Mouse (Mus musculus) ovary, postnatal 36 days (tissue): ENCODE results near the gene Mtch1.
"Not testable (repeated sequence)": the region's sequence is repeated elsewhere in the genome, so short reads cannot be mapped to it uniquely, and the experiment has no call there.

Experiments
- DNase-seq: peaks from one replicate; pipeline ENCODE4 v3.0.0; 2022; ENCODE audit warnings: low spot score, mixed read lengths

The Mtch1 gene

DNA sequence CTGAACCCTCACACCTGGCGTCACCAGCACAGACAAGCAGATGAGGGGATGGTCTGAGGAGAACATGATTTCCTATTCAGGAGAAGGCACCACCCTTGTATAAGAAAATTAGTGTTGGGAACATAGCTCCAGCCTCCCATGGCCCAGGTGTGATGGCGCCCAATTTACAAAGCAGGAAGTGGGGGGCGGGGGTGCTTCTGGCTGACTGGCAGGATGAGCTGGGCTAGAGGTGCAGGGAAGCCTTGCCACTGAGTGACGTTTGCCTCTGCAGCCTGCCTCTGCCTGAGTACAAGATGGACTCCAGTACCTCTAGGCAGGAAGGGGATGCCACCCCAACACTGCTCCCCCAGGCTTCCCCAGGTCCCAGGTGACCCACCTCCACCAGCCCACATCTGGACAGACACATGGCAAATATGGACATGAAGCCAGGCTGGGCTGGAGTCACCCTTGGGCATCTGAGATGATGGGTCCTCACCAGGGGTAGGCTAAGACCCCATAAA is 15.5 kb downstream of the Mtch1 start:
- DNase-seq = no peak

DNA sequence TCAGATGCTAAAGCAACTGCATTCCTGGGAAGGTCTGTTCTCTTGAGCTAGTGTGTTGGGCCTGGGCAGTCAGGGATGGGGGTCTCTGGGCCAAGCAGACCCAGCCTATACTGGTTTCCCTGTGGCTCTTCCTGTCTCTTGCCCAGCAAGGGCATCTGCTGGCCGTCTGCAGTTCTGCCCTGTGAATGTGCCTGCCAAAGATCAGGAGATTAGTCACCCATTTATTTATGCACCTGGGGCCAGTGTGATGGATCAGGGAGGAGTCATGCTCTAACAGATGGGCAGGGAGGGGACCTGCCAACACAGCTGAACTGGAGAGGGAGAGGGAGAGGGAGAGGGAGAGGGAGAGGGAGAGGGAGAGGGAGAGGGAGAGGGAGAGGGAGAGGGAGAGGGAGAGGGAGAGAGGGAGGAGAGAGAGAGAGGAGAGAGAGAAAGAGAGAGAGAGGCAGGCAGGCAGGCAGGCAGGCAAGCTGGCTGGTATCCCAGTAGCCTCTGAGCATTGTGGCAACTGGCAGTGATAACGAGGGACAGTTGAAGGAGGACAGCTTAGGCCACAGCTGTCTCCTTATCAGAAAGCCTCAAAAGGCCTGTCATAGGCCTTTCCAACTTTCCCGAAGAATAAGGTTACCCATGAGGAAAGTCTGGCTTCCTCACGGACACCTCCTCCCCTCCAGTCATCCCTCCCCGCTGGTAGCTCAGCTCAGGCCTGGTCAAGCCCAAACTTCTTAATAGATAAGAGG is 16.9 kb downstream of the Mtch1 start:
- DNase-seq = no peak

DNA sequence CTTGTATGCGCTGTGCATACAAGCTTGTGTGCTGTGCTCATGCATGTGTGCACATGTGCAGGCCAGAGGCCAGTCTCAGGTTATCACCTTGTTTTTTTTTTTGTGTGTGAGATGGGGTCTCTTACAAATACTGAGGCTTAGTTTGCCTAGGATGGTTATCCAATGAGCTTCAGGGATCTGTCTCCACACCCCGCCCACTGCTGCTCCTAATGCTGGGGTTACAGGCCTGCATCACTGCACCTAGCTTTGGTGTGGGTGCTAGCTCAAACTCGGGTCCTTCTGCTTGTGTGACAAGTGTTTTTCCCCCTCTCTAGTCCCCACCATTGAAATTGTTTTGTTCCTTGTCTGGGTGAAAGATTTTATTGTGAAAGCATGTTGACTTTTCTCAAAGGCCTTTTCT is 17.5 kb downstream of the Mtch1 start:
- no peak for DNase-seq

DNA sequence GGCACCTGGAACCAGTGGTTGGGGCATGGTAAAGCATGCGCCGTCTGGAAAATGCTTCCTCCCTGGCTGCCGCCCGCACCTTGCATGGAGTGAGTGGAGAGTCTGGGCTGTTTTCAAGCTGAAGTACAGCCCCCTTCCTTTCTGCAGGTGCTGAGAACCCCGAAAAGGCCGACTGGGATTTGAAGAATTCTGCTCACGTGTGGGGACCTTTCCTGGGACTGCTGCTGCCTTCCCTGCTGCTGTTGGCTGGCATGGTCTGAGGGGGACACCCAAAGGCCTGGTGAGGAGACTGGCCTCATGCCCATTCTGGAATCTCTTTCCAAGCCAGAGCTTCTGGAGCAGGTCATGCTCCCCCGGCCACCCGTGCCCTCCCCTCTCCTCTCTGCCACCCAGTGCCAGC is 20.0 kb downstream of the Mtch1 start:
- DNase-seq = no peak

DNA sequence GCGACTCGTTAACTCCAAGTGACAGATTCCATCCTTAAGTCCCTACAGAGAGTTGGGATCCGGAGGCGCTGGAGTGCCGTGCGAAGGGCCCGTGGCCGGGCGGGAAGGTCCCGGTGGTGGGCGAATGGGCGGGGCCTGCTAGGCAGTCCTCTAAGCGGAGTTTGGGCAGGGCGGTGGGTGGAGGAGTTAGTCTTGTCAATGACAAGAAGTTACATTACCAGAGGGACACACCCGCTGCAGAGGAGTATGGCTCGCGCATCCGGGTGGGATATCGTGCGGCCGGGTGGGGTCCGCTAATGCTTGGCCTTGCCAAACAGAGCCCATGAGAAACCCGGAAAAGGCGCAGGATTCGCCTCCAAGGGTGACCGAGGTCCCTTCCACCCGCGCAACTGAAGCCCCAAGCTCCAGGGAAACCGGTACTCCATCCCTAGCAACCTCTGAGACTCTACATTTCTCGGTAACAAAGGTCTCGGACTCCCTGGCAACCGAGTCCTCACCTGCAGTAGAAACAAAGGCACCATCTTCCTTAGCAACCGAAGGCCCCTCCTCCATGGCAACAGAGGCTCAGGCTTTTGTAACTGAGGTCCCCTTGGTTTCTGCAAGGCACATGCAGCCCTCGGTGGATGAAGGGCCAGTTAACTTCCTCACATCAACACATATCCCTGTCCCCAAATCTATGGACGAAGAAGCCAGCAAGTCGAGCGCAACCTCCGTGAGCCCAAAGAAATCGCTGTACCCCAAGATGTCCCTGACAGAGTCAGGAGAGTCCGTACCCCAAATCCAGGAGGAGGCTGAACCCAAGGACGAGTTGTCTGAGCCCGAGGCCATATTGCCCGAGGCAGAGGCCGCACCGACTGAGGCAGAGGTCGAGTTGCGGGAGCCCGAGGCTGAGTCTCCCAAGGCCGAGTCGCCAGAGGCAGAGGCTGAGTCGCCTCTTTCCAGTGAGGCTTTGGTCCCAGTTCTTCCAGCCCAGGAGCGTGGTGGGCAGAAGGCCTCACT is 20.9 kb downstream of the Mtch1 start:
- no peak for DNase-seq

DNA sequence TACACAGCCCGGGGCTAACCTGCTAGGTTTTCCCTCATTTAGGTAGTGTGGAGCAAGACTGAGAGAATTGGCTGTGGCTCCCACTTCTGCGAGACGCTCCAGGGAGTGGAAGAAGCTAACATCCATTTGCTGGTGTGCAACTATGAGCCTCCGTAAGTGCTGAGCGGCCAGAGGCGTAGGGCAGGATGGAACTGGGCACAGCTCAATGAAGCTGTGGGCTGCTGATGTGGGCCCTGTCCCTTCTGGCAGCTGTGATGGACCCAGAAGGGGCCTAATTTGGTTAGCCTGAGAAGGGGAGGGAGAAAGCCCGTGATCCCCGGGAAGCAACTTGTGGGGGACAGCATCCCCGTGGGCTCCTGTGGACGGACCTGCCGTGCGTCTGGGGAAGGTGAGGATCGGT is 21.9 kb downstream of the Mtch1 start:
- no peak for DNase-seq

DNA sequence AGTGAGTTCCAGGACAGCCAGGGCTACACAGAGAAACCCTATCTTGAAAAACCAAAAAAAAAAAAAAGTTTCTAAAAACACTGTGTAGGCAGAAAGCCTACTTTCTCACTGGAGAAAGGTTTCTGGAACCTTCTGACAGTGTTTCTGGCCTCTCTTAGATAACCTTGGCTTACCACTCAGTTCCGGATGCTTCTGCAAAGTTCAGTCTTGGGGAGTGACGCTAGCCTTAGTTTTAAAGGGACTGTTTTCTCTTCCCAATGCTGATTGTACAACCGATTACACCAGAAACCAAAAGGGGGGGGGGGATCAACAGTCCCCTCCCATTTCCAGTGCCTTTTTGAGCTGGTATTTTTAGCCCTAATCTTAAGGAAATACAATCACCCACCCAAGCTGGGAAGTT is 24.1 kb downstream of the Mtch1 start:
- no peak for DNase-seq

DNA sequence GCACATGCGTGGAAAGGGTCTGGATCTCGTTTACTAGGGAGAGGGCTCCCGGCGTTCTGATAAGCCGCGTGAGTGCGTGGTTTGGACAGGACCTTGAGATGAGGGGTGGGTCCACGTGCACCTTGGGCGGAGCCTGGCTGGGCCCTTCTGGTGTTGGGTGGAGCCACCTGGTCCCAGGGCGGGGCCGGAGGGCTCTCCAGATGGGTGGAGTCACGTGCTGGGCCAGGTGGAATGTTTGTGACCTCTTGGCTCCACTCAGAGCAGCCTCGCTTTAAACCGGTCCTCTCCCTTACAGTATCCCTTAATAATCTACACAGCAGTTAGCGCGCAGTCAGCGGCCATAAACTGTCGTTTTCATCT is 25.2 kb downstream of the Mtch1 start:
- DNase-seq = no peak

DNA sequence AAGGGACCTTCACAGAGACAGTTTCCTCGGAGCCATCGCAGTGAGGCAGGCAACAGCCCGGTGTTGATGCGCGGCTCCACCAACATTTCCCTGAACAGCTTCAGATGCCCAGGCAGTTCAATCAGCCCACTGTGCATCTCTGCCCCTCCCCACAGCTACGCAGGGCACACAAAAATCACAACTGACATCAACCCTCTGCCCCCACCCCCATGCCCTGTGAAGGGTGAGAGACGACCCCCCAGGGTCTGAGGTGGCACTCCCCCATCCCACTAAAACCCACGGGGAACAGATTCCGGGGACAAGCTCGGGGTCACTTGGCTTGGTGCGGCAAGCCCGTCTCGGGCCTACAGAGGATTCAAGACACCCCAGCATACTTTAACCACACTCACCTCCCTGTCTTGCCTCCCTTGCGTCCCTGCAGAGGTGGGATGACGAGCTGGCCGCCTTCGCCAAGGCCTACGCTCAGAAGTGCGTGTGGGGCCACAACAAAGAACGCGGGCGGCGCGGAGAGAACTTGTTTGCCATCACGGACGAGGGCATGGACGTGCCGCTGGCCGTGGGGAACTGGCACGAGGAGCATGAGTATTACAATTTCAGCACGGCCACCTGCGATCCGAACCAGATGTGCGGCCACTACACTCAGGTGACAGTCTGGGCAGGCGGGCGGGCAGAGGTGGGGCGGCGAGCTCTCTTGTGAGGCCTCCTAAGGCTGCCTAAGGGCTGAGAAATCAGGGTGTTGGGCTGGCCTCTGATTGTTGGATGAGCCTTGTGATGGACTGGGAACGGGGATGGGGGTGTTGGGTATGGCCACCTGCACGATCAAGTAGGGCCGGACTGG is 25.8 kb downstream of the Mtch1 start:
- DNase-seq = no peak

DNA sequence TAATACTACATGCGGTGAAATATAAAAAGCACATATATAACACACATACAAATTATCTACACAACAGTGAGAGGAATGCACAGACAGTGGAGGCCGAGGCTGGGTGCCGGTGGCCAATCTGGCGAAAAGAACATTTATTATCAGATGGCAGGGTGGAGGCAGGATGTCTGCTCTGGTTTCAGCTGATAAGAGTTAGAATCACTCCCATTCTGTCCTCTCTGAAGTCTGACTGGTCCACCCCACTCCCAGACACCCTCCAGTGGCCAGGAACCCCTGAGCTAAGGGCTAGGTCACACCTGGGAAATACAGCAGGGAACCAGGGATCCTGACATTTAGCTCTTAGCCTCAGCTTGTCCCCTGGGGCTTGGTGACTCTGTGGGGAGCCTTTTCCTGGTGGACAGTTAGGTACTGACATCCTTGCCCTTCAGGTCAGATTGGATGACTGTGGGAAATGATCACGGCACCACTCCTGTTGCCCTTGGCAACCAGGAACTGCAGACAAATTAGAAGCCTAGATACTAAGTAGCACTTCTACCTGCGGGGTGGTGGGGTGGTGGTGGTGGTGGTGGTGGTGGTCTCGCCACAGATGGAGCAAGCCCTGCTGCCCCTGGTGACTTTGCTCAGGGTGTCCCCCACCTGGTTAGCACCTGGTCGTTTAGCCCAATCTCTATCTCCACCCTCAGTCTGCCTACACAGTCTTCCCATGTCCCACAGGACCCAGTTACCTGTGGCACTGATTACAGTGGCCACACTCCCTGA is 27.7 kb downstream of the Mtch1 start:
- DNase-seq = no peak

DNA sequence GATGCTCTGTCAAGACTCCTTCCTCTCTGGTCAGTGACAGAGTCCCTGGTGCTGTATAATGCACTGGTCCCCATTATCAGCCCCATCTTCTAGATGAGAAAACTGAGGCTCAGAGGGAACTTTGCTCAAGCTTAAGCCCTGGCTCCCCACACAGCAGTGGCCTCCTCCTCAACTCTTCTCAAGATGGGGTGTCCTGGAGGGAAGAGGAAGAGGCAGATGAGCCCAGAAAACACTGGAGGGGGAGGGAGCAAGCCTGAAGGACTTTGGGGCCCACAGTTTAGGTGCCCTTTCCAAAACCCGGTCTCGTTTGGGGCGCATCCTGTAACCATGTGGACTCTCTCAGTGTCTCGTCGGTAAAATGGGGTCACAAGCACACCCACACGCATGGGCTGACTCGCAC is 28.3 kb downstream of the Mtch1 start:
- DNase-seq = no peak

DNA sequence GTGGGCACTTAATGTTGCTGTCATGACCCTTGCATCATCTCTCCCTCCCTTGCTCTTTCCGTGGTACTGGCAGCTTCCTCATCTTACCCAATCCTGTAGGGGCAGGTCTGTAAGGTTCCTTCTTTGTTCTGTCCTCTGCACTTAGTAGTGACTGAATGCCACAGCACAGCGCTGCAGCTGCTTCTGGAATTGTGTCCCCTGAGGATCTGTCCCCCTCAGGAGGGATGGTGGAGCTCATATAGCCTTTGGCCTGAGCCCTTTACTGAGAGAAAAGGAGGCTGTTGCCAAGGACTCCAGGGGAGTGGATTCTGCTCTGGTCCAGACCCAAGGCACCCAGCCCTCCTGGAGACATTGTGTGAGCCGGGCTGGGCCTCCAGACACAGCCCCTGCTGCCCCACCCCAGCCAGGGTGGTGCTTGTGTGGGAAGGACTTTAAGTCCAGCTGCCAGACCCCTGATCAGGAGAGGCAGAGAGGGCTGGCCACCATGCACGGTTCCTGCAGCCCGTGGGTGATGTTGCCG is 28.9 kb downstream of the Mtch1 start:
- no peak for DNase-seq

DNA sequence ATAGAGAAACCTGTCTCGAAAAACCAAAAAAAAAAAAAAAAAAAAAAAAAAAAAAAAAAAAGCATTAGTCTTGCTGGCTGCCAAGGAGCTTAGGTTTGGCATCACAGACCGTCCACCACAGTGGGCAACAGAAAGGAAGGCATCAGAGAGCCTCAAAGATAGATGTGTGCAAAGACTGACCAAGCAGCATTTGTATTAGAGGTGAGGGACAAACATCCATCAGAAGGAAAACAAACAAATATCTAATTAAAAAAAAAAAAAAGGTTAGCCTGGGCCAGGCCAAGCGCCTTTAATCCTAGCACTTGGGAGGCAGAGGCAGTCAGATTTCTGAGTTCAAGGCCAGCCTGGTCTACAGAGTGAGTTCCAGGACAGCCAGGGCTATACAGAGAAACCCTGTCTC is 30.4 kb downstream of the Mtch1 start, which contains the start of gene Pi16:
Pi16 (plus strand) TSS at position 301 of the 400 bp plus-strand sequence.
- DNase-seq = not testable (repeated sequence)

DNA sequence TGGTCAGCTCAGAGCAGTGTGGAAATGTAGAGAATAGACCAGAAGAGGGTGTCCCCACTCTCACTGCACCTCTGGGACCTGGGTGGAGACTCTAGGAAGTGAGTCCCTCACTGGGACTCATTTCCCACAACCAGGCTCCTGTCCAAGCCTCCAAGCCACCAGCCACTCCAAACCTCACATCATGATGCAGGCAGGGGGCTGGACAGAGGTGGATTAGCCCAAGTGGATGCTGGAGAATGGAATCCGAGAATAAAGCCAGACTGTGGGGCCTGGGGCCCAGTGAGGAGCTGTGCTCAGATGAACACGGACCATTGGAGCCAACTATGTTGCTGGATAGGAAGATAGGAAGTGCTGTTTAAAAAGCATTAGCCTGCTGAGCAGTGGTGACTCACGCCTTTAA is 30.8 kb downstream of the Mtch1 start:
- DNase-seq = no peak

DNA sequence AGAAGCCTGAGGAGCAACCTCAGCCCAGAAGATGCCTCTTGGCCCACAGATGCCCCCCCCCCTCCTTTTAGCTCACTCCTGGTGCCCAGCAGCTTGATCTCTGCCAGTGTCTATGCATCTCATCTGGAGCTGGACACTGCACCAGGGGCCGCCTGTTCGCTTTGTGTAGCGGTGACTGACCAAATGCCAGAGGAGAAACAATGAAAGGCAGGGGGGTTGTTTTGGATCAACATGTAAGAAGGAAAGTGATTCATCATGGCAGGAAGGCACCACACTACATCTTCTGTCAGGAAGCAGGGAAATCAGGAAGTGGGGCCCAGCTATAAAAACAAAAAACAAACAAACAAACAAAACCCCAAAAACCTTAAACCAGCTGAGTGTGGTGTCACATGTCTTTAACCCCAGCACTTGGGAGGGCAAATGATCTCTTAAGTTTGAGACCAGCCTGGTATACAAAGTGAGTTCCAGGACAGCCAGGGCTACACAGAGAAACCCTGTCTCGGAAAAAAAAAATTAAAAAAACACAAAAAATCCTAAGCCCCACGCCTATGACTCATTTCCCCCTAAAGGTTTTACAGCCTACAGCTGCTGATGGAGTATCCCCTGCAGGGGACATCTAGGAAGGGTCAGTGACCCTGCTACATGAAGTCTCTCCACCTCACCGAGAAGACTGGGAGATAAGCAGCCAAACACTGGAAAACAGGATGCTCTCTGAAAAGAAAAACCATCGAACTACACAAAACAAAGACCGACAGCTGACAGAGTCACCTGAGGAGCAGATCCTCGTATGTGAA is 31.9 kb downstream of the Mtch1 start:
- no peak for DNase-seq

DNA sequence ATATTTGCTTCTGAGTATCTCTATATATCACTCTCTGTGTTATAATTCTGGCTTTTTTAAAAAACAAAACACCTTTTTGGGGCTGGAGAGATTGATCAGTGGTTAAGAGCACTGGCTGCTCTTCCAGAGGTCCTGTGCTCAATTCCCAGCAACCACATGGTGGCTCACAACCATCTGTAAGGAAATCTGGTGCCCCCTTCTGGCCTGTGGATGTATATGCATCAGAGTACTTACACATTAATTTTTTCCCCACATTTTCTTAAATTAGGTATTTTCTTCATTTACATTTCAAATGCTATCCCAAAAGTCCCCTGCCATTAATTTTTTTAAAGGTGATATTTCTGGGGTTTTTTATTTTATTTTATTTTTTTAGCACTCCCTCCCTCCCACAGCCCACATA is 34.4 kb downstream of the Mtch1 start:
- DNase-seq = no peak

DNA sequence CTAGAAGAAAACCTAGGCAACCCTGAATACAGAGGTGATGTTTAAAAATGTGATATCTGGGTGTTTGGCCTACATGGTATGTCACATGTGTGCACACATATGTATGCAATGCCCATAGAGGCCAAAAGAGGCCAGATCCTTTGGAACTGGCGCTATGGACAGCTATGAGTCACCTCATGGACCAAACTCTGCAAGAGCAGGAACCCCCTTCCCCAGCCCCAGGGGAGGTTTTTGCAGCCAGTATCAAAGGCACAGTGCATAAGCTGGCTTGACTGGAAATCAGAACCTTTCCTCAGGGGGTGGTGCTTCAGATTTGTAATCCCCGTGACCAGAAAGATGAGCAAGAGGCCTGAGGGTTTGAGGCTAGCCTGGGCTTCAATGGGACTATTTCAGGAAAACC is 35.7 kb downstream of the Mtch1 start:
- no peak for DNase-seq

DNA sequence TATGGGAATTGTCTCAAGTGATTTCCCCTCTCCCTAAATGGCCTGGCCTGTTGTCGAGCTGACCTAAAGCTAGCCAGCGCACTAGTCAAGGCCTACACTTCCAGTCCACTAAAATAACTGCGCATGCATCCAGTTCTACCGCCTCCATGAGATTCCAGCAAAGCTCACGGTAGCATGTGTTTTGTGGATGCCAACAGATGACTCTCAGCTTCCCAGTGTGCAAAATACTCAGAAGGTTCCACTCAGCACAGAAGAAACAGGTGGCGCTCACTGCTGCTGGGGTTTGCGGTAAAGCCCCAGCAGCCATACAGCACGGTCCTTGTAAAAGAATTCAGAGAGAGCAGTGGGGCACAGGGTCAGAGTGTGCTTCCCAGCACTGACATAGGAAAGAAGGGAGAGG is 36.1 kb downstream of the Mtch1 start:
- no peak for DNase-seq

DNA sequence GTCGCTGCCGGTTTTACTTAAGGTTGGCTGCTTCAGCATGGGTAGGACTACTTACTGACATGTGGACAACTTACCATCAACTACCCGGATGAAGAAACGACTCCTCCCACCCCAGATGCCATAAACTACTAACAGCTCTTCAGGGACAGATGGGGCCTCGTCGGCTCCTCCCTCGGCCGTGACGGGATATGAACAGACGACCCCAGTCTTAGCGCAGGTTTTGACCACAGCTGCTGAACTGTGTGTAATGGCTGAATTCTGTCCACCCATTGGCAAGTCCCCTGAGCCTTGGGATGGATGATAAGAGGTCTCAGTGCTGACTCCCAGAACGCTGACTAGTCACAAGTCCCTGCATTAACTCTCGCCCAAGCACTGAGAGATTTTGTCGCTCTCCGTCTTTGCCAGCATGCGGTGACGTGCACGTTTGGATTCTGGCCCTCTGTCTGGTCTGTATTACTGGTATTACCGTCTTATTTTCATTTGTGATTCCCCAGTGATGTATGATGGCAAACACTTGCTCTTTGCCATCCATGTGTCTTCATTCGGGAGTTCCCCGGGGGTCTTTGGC is 37.6 kb downstream of the Mtch1 start:
- DNase-seq = no peak

DNA sequence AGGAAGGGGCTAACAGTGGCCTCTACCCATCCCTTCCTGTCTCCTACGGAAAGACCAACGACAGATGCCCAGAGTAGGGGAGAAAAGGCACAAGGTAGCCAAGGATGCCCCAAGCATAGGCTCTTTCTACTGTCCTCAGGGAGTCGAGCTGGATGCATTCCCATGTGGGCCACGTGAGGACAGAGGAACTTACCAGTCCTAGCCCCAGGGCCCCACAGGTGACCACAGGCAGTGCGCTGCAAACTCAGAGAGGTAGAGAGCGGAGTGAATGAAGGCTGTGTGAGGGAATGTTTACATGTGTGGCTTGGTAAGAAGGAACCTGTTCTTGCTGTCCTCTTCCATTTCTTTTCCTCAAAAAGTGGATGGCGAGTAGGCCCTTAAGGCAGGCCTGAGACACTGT is 41.9 kb downstream of the Mtch1 start:
- no peak for DNase-seq
